In the genomic region with DNA sequence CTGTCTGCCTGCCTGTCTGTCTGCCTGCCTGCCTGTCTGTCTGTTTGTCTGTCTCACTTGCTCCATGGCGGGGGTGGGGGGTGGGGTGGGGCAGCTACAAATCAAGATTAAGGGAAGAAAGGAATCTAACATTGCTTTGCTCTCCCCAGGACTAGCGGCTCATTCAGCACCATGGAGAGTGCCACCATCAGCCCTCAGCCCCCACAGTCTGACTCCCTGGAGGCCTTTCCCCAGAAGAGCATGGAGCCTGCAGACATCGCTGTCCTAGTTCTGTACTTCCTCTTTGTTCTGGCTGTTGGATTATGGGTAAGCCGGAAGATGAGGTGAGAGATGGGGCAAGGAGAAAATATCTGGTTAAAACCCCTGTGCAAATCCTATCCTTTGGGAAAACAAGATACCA, we compare ENCODE assay signal across 9 mouse cellular contexts. TPM values are rescaled to one million over a fixed set of nuclear protein-coding genes. Genes with fewer than 3 reads are reported as not detected.
A peak's percentile ranks its signal among the peaks of the same experiment; 100 is the strongest.
DNase-seq lines count a peak whose midpoint lies in the region; ATAC-seq lines count a peak whose summit lies in the region.
"Had no signal": no experiment of that assay in that cellular context is flagged by ENCODE, and none has a peak within 500 bp of the region (broad histone marks: within the 10 kb centered on the region; RNA-seq: fewer than 3 reads in every experiment).

No protein-coding gene starts in this region.

- H3K4me2 ChIP-seq in heart, embryonic 11.5 days, result no peak overlapping the region
- H3K4me2 ChIP-seq in embryonic facial prominence, embryonic 14.5 days (ENCODE audit: low read depth, low read length), result no peak overlapping the region
- no peak overlapping the region for H3K4me2 ChIP-seq in midbrain, embryonic 15.5 days

- H3K9me3 ChIP-seq in heart, embryonic 11.5 days (replicated peaks; ENCODE audit: control insufficient read depth, low read length), result no peaks in the 10 kb centered on the region
- no peaks in the 10 kb centered on the region for H3K9me3 ChIP-seq in embryonic facial prominence, embryonic 14.5 days (ENCODE audit: control insufficient read depth, low read length)
- no peaks in the 10 kb centered on the region for H3K9me3 ChIP-seq in midbrain, embryonic 15.5 days

- WGBS in heart, embryonic 11.5 days (ENCODE audit: insufficient replicate concordance), result 11% methylated on average over 4 of the region's 4 CpGs
- WGBS in embryonic facial prominence, embryonic 14.5 days, result 23% methylated on average over 4 of the region's 4 CpGs
- WGBS in midbrain, embryonic 15.5 days, result 25% methylated on average over 4 of the region's 4 CpGs

- no peak overlapping the region for H3K4me3 ChIP-seq in heart, embryonic 11.5 days (ENCODE audit: low read depth, low read length)
- H3K4me3 ChIP-seq in embryonic facial prominence, embryonic 14.5 days (ENCODE audit: low read depth, low read length), result no peak overlapping the region
- no peak overlapping the region for H3K4me3 ChIP-seq in midbrain, embryonic 15.5 days

- DNase-seq in heart, postnatal 14 days, result peak; percentile 35 to 62
- DNase-seq in thymus, postnatal 0 days (ENCODE audit: low spot score), result peak; percentile 18
- no peak for DNase-seq in thymus, adult 18-20 months
- DNase-seq in embryonic facial prominence, embryonic 14.5 days (ENCODE audit: low spot score), result peak; percentile 43
- DNase-seq in thymus, postnatal 4 days, result peak; percentile 69
- no peak for DNase-seq in right cerebral cortex, postnatal 10 days (ENCODE audit: low spot score in 2 of 2)

- H3K4me1 ChIP-seq in heart, embryonic 11.5 days (ENCODE audit: control insufficient read depth, insufficient read depth, low read length), result no peaks in the 10 kb centered on the region
- no peaks in the 10 kb centered on the region for H3K4me1 ChIP-seq in embryonic facial prominence, embryonic 14.5 days (ENCODE audit: control insufficient read depth, insufficient read depth, low read length)
- H3K4me1 ChIP-seq in midbrain, embryonic 15.5 days, result peaks cover 12% of the 10 kb centered on the region; the same call in 1 of the 2 replicates

- intact Hi-C loops in heart, postnatal 14 days (cut with DNase I), result no loop called here

- no peak overlapping the region for H3K27ac ChIP-seq in heart, embryonic 11.5 days (ENCODE audit: low read depth, low read length)
- H3K27ac ChIP-seq in embryonic facial prominence, embryonic 14.5 days (replicated peaks; ENCODE audit: low read depth, low read length), result no peak overlapping the region
- no peak overlapping the region for H3K27ac ChIP-seq in midbrain, embryonic 15.5 days
- H3K27ac ChIP-seq: macrophage had no signal

- H3K36me3 ChIP-seq in heart, embryonic 11.5 days (ENCODE audit: control insufficient read depth, insufficient read depth, low read length), result no peaks in the 10 kb centered on the region
- H3K36me3 ChIP-seq in embryonic facial prominence, embryonic 14.5 days (ENCODE audit: control insufficient read depth, insufficient read depth, low read length), result no peaks in the 10 kb centered on the region
- no peaks in the 10 kb centered on the region for H3K36me3 ChIP-seq in midbrain, embryonic 15.5 days (replicated peaks)

- no peak overlapping the region for H3K9ac ChIP-seq in heart, embryonic 11.5 days (ENCODE audit: low read depth, low read length)
- no peak overlapping the region for H3K9ac ChIP-seq in embryonic facial prominence, embryonic 14.5 days (ENCODE audit: low read depth, low read length)
- no peak overlapping the region for H3K9ac ChIP-seq in midbrain, embryonic 15.5 days

- H3K27me3 ChIP-seq in heart, embryonic 11.5 days (ENCODE audit: control insufficient read depth, insufficient read depth, low read length), result no peaks in the 10 kb centered on the region
- H3K27me3 ChIP-seq in embryonic facial prominence, embryonic 14.5 days (replicated peaks; ENCODE audit: control insufficient read depth, insufficient read depth, low read length), result no peaks in the 10 kb centered on the region
- no peaks in the 10 kb centered on the region for H3K27me3 ChIP-seq in midbrain, embryonic 15.5 days (replicated peaks)

- ATAC-seq in heart, embryonic 11.5 days (replicated peaks; ENCODE audit: insufficient number of reproducible peaks, low FRiP score, low TSS enrichment), result no peak
- no peak for ATAC-seq in embryonic facial prominence, embryonic 14.5 days (ENCODE audit: low read depth)
- ATAC-seq in midbrain, embryonic 15.5 days (replicated peaks), result no peak

RNA-seq across cellular contexts. Expression of a gene that starts 20.9 kb away (rescaled TPM):
- not detected for total RNA-seq in heart, postnatal 14 days (2021)
- polyA plus RNA-seq in heart, embryonic 11.5 days (2014; fragmentation: Nextera tagmentation; extraction: Ambion mirVana), result 0.42 TPM in 1 of 2 replicates, not detected in the other
- 0.42 and 0.66 TPM in 2 replicates for polyA plus RNA-seq in thymus, postnatal 0 days (2015; fragmentation: Nextera tagmentation; extraction: Ambion mirVana)
- 0.26 and 0.55 TPM in 2 replicates for polyA plus RNA-seq in embryonic facial prominence, embryonic 14.5 days (2014; fragmentation: Nextera tagmentation; extraction: Ambion mirVana)
- 0.29 and 0.34 TPM in 2 replicates for polyA plus RNA-seq in midbrain, embryonic 15.5 days (2015; fragmentation: Nextera tagmentation; extraction: Ambion mirVana)

Comparison
In these comparisons a context has a peak if more than half of its experiments do, and no peak if none do; other contexts are left out.
1. DNase-seq: peak in heart, postnatal 14 days (2 of 2), thymus, postnatal 0 days (single experiment), embryonic facial prominence, embryonic 14.5 days (single experiment) and thymus, postnatal 4 days (single experiment); none in thymus, adult 18-20 months (0 of 2) and right cerebral cortex, postnatal 10 days (0 of 2).